Mouse (Mus musculus) kidney, embryonic 16.5 days (tissue): Measurements from ENCODE around the gene Eif2ak3. TPM values are rescaled to one million over a fixed set of nuclear protein-coding genes. Genes with fewer than 3 reads are reported as not detected.

Experiments used
- ATAC-seq: fragments of 200-750 bp; cut with Nextera tagmentation; 2 replicates; pipeline ENCODE4 v1.8.0; 2017; ENCODE audit warnings: moderate TSS enrichment; ENCODE audit not compliant: low FRiP score, low TSS enrichment
- H3K27ac ChIP-seq: fragments of 300-500 bp; sonication (generic); 2 replicates; pipeline ENCODE4 v1.5.1; 2014; ENCODE audit warnings: low read length
- H3K27me3 ChIP-seq: fragments of 300-500 bp; sonication (generic); 2 replicates; pipeline ENCODE4 v1.6.1; 2014; ENCODE audit warnings: low read length, control low read depth, mixed read lengths; ENCODE audit not compliant: insufficient read depth
- H3K36me3 ChIP-seq: fragments of 300-500 bp; sonication (generic); 2 replicates; pipeline ENCODE4 v1.6.1; 2014; ENCODE audit warnings: low read length, control low read depth, mixed read lengths; ENCODE audit not compliant: insufficient read depth
- H3K4me1 ChIP-seq: fragments of 300-500 bp; sonication (generic); 2 replicates; pipeline ENCODE4 v1.6.1; 2014; ENCODE audit warnings: low read length, control low read depth, mixed read lengths; ENCODE audit not compliant: insufficient read depth
- H3K4me2 ChIP-seq: fragments of 300-500 bp; sonication (generic); replicated peaks from 2 replicates; pipeline ENCODE4 v1.6.1; 2014; ENCODE audit warnings: low read depth, low read length
- H3K4me3 ChIP-seq: fragments of 300-500 bp; sonication (generic); 2 replicates; pipeline ENCODE4 v1.5.1; 2014; ENCODE audit warnings: mild to moderate bottlenecking, low read length
- H3K9ac ChIP-seq: fragments of 300-500 bp; sonication (generic); replicated peaks from 2 replicates; pipeline ENCODE4 v1.6.1; 2014; ENCODE audit warnings: low read length
- H3K9me3 ChIP-seq: fragments of 300-500 bp; sonication (generic); 2 replicates; pipeline ENCODE4 v1.6.1; 2016; ENCODE audit warnings: low read length, control low read depth
- WGBS: fragments of 180-500 bp; shearing (Covaris S2); extraction: QIAGEN DNeasy Blood & Tissue Kit; methylation state at CpG from one replicate; pipeline ENCODE4 v1.1.7; 2014; 5-methylcytosine and 5-hydroxymethylcytosine counted together
- polyA plus RNA-seq: library from polyadenylated mRNA; unstranded; fragments of >200 nt; fragmentation: Nextera tagmentation; extraction: Ambion mirVana; gene quantifications from 2 replicates; pipeline ENCODE4 v1.2.1, GENCODE M21; 2015

Gene Eif2ak3
- polyA plus RNA-seq: 11.9 and 12.2 TPM in 2 replicates

DNA sequence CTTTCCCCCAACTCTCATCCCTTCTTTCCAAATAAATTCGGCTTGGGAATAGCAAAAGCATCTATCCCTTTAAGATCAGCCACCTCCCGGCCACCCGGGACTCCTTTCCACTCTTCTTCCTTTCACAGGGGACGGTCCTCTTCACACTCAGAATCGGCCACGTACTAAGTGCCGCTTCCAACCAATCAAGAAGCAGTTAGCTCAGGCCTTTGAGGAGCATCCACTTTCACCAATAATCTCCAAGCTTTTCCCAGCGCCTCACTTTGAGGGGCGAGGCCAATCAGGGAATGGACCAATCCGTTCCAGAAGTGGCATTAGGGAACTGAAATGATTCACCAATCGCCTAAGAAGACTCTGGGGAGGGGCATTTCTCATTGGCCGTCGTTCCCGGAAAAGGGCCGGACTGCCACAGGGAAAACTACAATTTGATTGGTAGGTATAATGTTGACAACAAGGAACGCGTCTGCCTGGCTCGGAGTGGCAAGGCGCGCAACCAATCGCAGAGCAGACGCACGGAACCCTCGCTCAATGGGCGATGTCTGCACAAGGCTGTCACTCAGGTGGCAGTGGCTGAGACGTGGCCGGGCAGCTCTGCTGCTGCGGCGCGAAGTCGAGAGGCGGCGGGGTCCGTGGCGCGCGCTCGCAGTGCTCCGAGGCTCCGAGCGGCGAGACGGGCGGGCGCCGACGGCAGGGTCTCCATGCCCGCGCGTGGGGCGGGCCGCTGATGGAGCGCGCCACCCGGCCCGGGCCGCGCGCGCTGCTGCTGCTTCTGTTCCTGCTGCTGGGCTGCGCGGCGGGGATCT, at the start of gene Eif2ak3:
TSS of gene Eif2ak3 (plus strand) at position 514 of the 803 bp plus-strand sequence.
- Histone ChIP-seq H3K4me3 (peak within 1 kb of the TSS; percentile 85), H3K4me1 (peaks cover 25% of the 10 kb centered on the region), H3K9me3 (no peaks in the 10 kb centered on the region), H3K27me3 (no peaks in the 10 kb centered on the region), H3K27ac (peak within 1 kb of the TSS; percentile 85), H3K9ac (peak within 1 kb of the TSS; percentile 81), H3K4me2 (peak within 1 kb of the TSS; percentile 64), H3K36me3 (no peaks in the 10 kb centered on the region)
- ATAC-seq: peak; percentile 99
- WGBS: under 1% methylated on average over 50 of the region's 63 CpGs

- Histone ChIP-seq H3K36me3 (no peaks in the 10 kb centered on the region), H3K27ac (peak overlapping the region; percentile 2; the same call in 1 of the 2 replicates), H3K9ac (no peak overlapping the region), H3K27me3 (no peaks in the 10 kb centered on the region), H3K4me1 (peaks cover 5% of the 10 kb centered on the region; the same call in 1 of the 2 replicates), H3K4me2 (no peak overlapping the region), H3K4me3 (no peak overlapping the region), H3K9me3 (no peaks in the 10 kb centered on the region)
- no peak for ATAC-seq
- WGBS: 76% methylated on average over 6 of the region's 6 CpGs
These were observed 47.4 kb upstream of the Eif2ak3 start for GRCm38 (mm10) chr6:70796940-70797339.

DNA sequence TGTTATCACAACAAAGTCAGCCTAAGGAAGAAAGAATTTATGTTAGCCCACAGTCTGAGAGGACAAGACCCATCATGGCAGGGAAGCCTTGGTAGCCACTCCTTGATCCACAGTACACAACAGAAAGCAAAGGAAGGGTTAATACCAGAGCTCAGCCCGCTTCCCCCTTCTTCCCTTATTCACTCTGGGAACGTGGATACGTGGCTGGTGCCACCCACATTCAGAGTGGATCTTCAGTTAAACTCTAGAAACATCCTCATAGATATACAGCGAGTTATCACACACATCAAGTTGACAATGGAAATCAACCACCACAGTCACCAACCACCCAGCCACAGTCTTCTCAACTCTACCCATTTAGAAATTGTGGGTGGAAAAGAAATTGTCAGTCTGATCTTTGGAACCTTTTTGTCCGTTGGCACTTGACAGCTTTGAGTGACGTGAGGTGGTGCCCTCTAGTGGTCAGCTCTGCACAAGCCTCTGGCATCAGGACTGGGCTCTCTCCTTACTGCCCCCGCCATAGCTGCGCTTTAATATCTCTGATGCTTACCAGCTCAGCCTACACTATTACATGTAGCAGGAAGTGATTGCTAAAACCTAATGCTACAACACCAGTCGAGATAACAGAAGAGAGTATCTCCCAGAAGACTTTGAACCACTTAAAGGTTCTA, 46.6 kb upstream of the Eif2ak3 start:
- ATAC-seq: peak; percentile 75; the same call in 1 of the 2 replicates
- Histone ChIP-seq H3K9ac (no peak overlapping the region), H3K4me3 (no peak overlapping the region), H3K27me3 (no peaks in the 10 kb centered on the region), H3K4me2 (no peak overlapping the region), H3K27ac (0 out of 2 replicates have a peak overlapping the region, but pooled peaks have one; percentile 1), H3K36me3 (no peaks in the 10 kb centered on the region), H3K4me1 (peaks cover 4% of the 10 kb centered on the region; the same call in 1 of the 2 replicates), H3K9me3 (no peaks in the 10 kb centered on the region)
- WGBS: 21% methylated on average over 9 of the region's 9 CpGs

DNA sequence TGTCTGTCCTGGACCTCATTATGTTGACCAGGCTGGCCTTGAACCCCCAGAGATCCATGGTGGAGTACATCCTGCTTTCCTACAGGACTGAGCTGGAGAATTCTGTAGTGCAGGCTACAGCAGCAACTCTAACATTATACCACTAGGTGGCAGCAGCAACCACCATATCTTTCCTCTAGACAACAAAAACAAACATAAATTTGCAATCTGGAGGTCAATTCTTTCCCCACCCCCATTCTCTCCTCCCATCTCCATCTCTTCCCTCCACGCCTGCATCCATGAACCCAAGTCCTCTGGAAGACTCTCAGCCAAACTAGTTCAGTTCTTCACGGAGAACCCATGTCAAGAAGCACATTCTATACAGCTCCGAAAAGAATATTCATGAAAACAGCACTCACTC, 39.7 kb upstream of the Eif2ak3 start:
- Histone ChIP-seq H3K9me3 (no peaks in the 10 kb centered on the region), H3K27me3 (no peaks in the 10 kb centered on the region), H3K4me1 (peaks cover 7% of the 10 kb centered on the region), H3K4me2 (peak overlapping the region; percentile 36; the same call in 1 of the 2 replicates), H3K27ac (no peak overlapping the region), H3K36me3 (no peaks in the 10 kb centered on the region), H3K4me3 (no peak overlapping the region), H3K9ac (no peak overlapping the region)
- ATAC-seq: no peak
- WGBS: 28% methylated on average over 3 of the region's 3 CpGs

GRCm38 (mm10) chr6:70805267-70805666, 39.0 kb upstream of the Eif2ak3 start:
- Histone ChIP-seq H3K9me3 (no peaks in the 10 kb centered on the region), H3K27ac (no peak overlapping the region), H3K36me3 (no peaks in the 10 kb centered on the region), H3K9ac (no peak overlapping the region), H3K4me3 (peak overlapping the region; percentile 16; the same call in 1 of the 2 replicates), H3K27me3 (no peaks in the 10 kb centered on the region), H3K4me2 (peak overlapping the region; percentile 40), H3K4me1 (peaks cover 7% of the 10 kb centered on the region)
- peak; percentile 72; the same call in 1 of the 2 replicates for ATAC-seq
- 14% methylated on average over 7 of the region's 7 CpGs for WGBS

GRCm38 (mm10) chr6:70805820-70806513, 38.3 kb upstream of the Eif2ak3 start:
- peak; percentile 89 for ATAC-seq
- H3K9ac ChIP-seq: peak overlapping the region; percentile 50
- H3K4me2 ChIP-seq: peak overlapping the region; percentile 40
- no peaks in the 10 kb centered on the region for H3K9me3 ChIP-seq
- H3K4me1 ChIP-seq: peaks cover 7% of the 10 kb centered on the region
- H3K4me3 ChIP-seq: peak overlapping the region; percentile 16
- H3K36me3 ChIP-seq: no peaks in the 10 kb centered on the region
- peak overlapping the region; percentile 43; the same call in 1 of the 2 replicates for H3K27ac ChIP-seq
- H3K27me3 ChIP-seq: no peaks in the 10 kb centered on the region
- WGBS: 18% methylated on average over 13 of the region's 13 CpGs

- Histone ChIP-seq H3K4me2 (no peak overlapping the region), H3K27me3 (no peaks in the 10 kb centered on the region), H3K27ac (no peak overlapping the region), H3K9ac (no peak overlapping the region), H3K4me1 (peaks cover 7% of the 10 kb centered on the region), H3K36me3 (no peaks in the 10 kb centered on the region), H3K4me3 (no peak overlapping the region), H3K9me3 (no peaks in the 10 kb centered on the region)
- ATAC-seq: peak; percentile 27
- 84% methylated on average over 1 of the region's 1 CpGs for WGBS
These were observed 37.8 kb upstream of the Eif2ak3 start for GRCm38 (mm10) chr6:70806514-70806912.

- 81% methylated on average over 1 of the region's 1 CpGs for WGBS
- H3K27ac ChIP-seq: no peak overlapping the region
- no peaks in the 10 kb centered on the region for H3K9me3 ChIP-seq
- H3K36me3 ChIP-seq: no peaks in the 10 kb centered on the region
- no peak for ATAC-seq
- H3K4me2 ChIP-seq: no peak overlapping the region
- H3K27me3 ChIP-seq: no peaks in the 10 kb centered on the region
- peaks cover 4% of the 10 kb centered on the region for H3K4me1 ChIP-seq
- H3K4me3 ChIP-seq: no peak overlapping the region
- no peak overlapping the region for H3K9ac ChIP-seq
These were observed 33.8 kb upstream of the Eif2ak3 start for GRCm38 (mm10) chr6:70810524-70810923.
